Mouse (Mus musculus) lung, embryonic 14.5 days (tissue): Measurements from ENCODE around the gene Gpt2. TPM values are rescaled to one million over a fixed set of nuclear protein-coding genes. Genes with fewer than 3 reads are reported as not detected.

Experiments
- ATAC-seq: fragments of 200-750 bp; cut with Nextera tagmentation; 2 replicates; pipeline ENCODE4 v1.8.0; 2017; ENCODE audit warnings: mild to moderate bottlenecking, moderate TSS enrichment, moderate library complexity; ENCODE audit not compliant: insufficient read depth
- DNase-seq: peaks from one replicate; pipeline ENCODE4 v3.0.0-alpha.2; 2015
- H3K27ac ChIP-seq: fragments of 300-500 bp; sonication (generic); 2 replicates; pipeline ENCODE4 v1.5.1; 2014; ENCODE audit warnings: low read depth, mild to moderate bottlenecking, moderate library complexity
- H3K27me3 ChIP-seq: fragments of 300-500 bp; sonication (generic); 2 replicates; pipeline ENCODE4 v1.6.1; 2014; ENCODE audit warnings: low read length, control low read depth; ENCODE audit not compliant: insufficient read depth
- H3K36me3 ChIP-seq: fragments of 300-500 bp; sonication (generic); 2 replicates; pipeline ENCODE4 v1.6.1; 2014; ENCODE audit warnings: control low read depth; ENCODE audit not compliant: insufficient read depth
- H3K4me1 ChIP-seq: fragments of 300-500 bp; sonication (generic); 2 replicates; pipeline ENCODE4 v1.6.1; 2014; ENCODE audit warnings: antibody characterized with exemption, control low read depth; ENCODE audit not compliant: insufficient read depth
- H3K4me2 ChIP-seq: fragments of 300-500 bp; sonication (generic); 2 replicates; pipeline ENCODE4 v1.6.1; 2014; ENCODE audit warnings: mild to moderate bottlenecking
- H3K4me3 ChIP-seq: fragments of 300-500 bp; sonication (generic); 2 replicates; pipeline ENCODE4 v1.5.1; 2014; ENCODE audit warnings: low read depth, low read length
- H3K9ac ChIP-seq: fragments of 300-500 bp; sonication (generic); 2 replicates; pipeline ENCODE4 v1.6.1; 2014
- H3K9me3 ChIP-seq: fragments of 300-500 bp; sonication (generic); 2 replicates; pipeline ENCODE4 v1.6.1; 2016; ENCODE audit warnings: low read depth, low read length, control low read depth
- CTCF ChIP-seq: IDR thresholded peaks from 2 replicates; pipeline ENCODE4 v1.5.1; 2016; ENCODE audit warnings: antibody characterized with exemption, low read depth
- WGBS: fragments of 180-500 bp; shearing (Covaris S2); extraction: QIAGEN DNeasy Blood & Tissue Kit; methylation state at CpG from one replicate; pipeline ENCODE4 v1.1.7; 2014; 5-methylcytosine and 5-hydroxymethylcytosine counted together
- polyA plus RNA-seq: library from polyadenylated mRNA; unstranded; fragments of >200 nt; fragmentation: Nextera tagmentation; extraction: Ambion mirVana; gene quantifications from 2 replicates; pipeline ENCODE4 v1.2.1, GENCODE M21; 2014

Gpt2 gene
- polyA plus RNA-seq, 1 experiment from 2014 or later = 24.5 TPM

DNA sequence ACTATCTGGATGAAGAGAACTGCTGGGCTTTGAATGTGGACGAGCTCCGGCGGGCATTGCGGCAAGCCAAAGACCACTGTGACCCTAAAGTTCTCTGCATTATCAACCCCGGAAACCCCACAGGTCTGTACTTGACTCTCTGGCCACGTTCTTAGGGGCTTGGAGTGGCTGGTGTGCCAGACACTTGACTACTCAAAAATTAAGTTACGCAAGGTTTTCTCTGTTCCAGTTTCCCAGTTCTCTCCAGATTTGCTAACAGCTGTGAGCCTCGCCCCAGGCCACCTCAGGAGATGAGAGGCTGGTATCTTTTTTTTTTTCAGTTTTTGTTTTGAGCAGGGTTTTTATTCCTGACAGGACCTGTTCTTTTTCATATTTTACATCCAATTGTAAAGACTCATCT is 19.9 kb downstream of the Gpt2 start:
- H3K4me3 ChIP-seq = no peak overlapping the region
- H3K9me3 ChIP-seq = no peaks in the 10 kb centered on the region
- WGBS = 85% methylated on average over 8 of the region's 8 CpGs
- H3K4me1 ChIP-seq = no peaks in the 10 kb centered on the region
- no peak overlapping the region for H3K9ac ChIP-seq
- DNase-seq = no peak
- ATAC-seq = no peak
- H3K4me2 ChIP-seq = no peak overlapping the region
- peaks cover 74% of the 10 kb centered on the region for H3K36me3 ChIP-seq
- no peaks in the 10 kb centered on the region for H3K27me3 ChIP-seq
- TF ChIP-seq CTCF = no peak
- H3K27ac ChIP-seq = no peak overlapping the region

DNA sequence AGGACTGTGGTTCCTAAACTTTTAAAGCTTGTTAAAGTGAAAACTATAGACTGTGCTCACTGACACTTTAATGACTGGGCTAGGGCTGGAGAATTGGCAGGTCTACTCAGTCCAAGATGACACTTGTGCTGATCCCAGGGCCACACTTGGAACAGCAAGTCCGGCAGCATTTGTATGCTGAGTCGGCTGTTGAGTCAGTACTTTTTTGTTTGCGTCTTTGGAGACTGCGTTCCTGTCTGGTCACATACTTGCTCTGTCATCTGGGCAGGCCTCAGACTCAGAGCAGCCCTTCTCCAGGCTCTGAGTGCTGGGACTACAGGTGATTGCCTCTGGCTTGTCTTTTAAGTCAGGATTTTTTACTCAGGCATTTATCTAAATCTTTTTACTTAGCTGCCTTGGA is 20.9 kb downstream of the Gpt2 start:
- Histone ChIP-seq H3K9ac (no peak overlapping the region), H3K4me3 (no peak overlapping the region), H3K27me3 (no peaks in the 10 kb centered on the region), H3K27ac (no peak overlapping the region), H3K36me3 (peaks cover 70% of the 10 kb centered on the region), H3K4me2 (no peak overlapping the region), H3K9me3 (no peaks in the 10 kb centered on the region), H3K4me1 (no peaks in the 10 kb centered on the region)
- no peak for ATAC-seq
- no peak for DNase-seq
- WGBS = 75% methylated on average over 4 of the region's 4 CpGs
- no peak for TF ChIP-seq CTCF

GRCm38 (mm10) chr8:85515391-85515790 is 23.0 kb downstream of the Gpt2 start:
- Histone ChIP-seq H3K27me3 (no peaks in the 10 kb centered on the region), H3K4me1 (no peaks in the 10 kb centered on the region), H3K4me3 (no peak overlapping the region), H3K9me3 (no peaks in the 10 kb centered on the region), H3K4me2 (no peak overlapping the region), H3K27ac (no peak overlapping the region), H3K9ac (no peak overlapping the region), H3K36me3 (peaks cover 69% of the 10 kb centered on the region)
- ATAC-seq (no peak), DNase-seq (no peak)
- 67% methylated on average over 7 of the region's 7 CpGs for WGBS
- TF ChIP-seq CTCF = no peak

DNA sequence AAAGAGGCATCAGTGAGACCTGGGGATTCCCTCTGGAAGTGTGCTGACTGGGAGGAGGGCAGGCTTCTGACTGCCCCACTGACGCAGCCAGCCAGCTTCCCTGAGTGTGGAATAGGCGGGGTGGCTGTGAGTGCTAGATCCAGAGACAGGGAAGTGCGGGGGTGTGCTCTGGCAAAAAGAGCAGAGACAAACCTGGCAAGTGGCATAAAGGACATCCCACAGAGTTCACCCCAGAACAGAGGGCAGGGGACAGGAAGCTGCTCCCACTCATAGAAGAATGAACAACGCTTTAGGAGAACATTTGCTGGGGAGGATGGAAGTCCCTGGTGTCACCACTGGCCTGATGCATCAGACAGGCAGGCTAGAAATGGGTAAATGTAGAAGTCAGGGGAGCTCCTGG is 25.0 kb downstream of the Gpt2 start:
- ATAC-seq (no peak), DNase-seq (no peak)
- WGBS = 76% methylated on average over 4 of the region's 4 CpGs
- no peaks in the 10 kb centered on the region for H3K4me1 ChIP-seq
- no peaks in the 10 kb centered on the region for H3K27me3 ChIP-seq
- no peak overlapping the region for H3K4me3 ChIP-seq
- no peak overlapping the region for H3K9ac ChIP-seq
- no peaks in the 10 kb centered on the region for H3K9me3 ChIP-seq
- H3K4me2 ChIP-seq = no peak overlapping the region
- H3K27ac ChIP-seq = no peak overlapping the region
- H3K36me3 ChIP-seq = peaks cover 61% of the 10 kb centered on the region
- no peak for TF ChIP-seq CTCF

DNA sequence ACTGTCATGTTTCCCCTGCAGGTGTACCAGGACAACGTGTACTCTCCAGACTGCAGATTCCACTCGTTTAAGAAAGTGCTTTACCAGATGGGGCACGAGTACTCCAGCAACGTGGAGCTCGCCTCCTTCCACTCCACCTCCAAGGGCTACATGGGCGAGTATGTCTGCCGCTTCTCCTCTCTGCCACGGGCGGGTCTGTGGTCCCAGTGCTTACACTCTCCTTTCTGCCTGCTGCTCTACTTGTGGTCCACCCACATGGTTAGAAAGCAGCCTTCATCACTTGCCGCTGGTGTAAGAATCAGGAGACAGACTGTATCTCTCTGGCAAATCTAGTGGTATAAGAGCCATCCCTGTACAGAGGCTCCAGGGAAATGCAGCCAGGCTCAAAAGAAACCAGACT is 25.6 kb downstream of the Gpt2 start:
- Histone ChIP-seq H3K36me3 (peaks cover 63% of the 10 kb centered on the region), H3K27me3 (no peaks in the 10 kb centered on the region), H3K4me3 (no peak overlapping the region), H3K4me1 (no peaks in the 10 kb centered on the region), H3K9me3 (no peaks in the 10 kb centered on the region), H3K27ac (no peak overlapping the region), H3K4me2 (no peak overlapping the region), H3K9ac (no peak overlapping the region)
- WGBS = 85% methylated on average over 10 of the region's 10 CpGs
- no peak for TF ChIP-seq CTCF
- DNase-seq = no peak
- ATAC-seq = no peak

DNA sequence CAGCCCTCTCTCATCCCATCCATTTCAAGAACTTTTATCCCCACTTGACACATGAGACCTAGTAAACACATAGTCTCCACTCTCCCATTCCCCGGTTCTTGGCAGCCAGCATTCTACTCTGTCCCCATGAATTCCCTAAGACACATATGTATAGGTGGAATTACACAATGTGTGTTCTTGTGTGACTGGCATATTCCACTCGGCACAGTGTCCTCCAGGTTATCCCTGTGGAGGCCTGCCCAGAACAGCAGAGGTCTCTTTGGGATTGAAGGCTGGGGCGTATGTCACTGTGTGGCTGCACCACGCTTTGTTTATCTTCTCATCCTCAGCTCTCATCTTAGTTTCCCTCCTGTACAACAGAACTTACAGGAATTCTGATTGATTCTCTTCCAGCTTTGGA is 28.2 kb downstream of the Gpt2 start:
- Histone ChIP-seq H3K4me3 (no peak overlapping the region), H3K4me1 (no peaks in the 10 kb centered on the region), H3K4me2 (no peak overlapping the region), H3K27me3 (no peaks in the 10 kb centered on the region), H3K36me3 (peaks cover 58% of the 10 kb centered on the region), H3K9me3 (no peaks in the 10 kb centered on the region), H3K27ac (no peak overlapping the region), H3K9ac (no peak overlapping the region)
- DNase-seq = no peak
- ATAC-seq = no peak
- no peak for TF ChIP-seq CTCF
- WGBS = 87% methylated on average over 4 of the region's 4 CpGs

DNA sequence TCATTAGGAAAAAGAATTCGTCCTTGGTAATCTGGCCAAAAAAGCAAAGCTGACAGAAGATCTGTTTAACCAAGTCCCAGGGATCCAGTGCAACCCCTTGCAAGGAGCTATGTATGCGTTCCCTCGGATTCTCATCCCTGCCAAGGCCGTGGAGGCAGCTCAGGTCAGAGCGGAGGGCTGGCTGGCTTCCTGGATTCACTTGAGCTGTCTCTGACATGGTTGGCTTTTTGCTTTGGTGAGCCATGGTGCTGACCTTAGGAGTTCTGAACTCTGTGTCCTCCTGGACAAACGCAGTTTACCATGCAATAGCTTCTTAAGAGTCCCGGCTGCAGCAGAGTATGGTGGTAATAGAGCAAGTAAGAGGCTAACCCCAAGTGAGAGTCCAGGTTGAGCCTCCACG is 29.0 kb downstream of the Gpt2 start:
- WGBS = 88% methylated on average over 8 of the region's 8 CpGs
- Histone ChIP-seq H3K27me3 (no peaks in the 10 kb centered on the region), H3K4me1 (no peaks in the 10 kb centered on the region), H3K4me3 (no peak overlapping the region), H3K27ac (no peak overlapping the region), H3K4me2 (no peak overlapping the region), H3K9me3 (no peaks in the 10 kb centered on the region), H3K9ac (no peak overlapping the region), H3K36me3 (peaks cover 53% of the 10 kb centered on the region)
- DNase-seq = no peak
- no peak for TF ChIP-seq CTCF
- no peak for ATAC-seq

- peaks cover 45% of the 10 kb centered on the region for H3K36me3 ChIP-seq
- 91% methylated on average over 7 of the region's 7 CpGs for WGBS
- DNase-seq (no peak), ATAC-seq (no peak)
- no peak overlapping the region for H3K9ac ChIP-seq
- H3K27ac ChIP-seq = no peak overlapping the region
- no peaks in the 10 kb centered on the region for H3K9me3 ChIP-seq
- H3K27me3 ChIP-seq = no peaks in the 10 kb centered on the region
- H3K4me2 ChIP-seq = no peak overlapping the region
- no peak for TF ChIP-seq CTCF
- H3K4me1 ChIP-seq = no peaks in the 10 kb centered on the region
- no peak overlapping the region for H3K4me3 ChIP-seq
Observed at GRCm38 (mm10) chr8:85524086-85524485, 31.7 kb downstream of the Gpt2 start.
